Mouse (Mus musculus) kidney, postnatal 0 days (tissue): ENCODE results near the gene Cap2. TPM values are rescaled to one million over a fixed set of nuclear protein-coding genes. Genes with fewer than 3 reads are reported as not detected.
A peak's percentile ranks its signal among the peaks of the same experiment; 100 is the strongest.

Source experiments
- ATAC-seq: fragments of 200-750 bp; cut with Nextera tagmentation; replicated peaks from 2 replicates; pipeline ENCODE4 v1.8.0; 2017; ENCODE audit warnings: low read depth, moderate number of reproducible peaks, moderate TSS enrichment, moderate library complexity; ENCODE audit not compliant: low FRiP score
- DNase-seq: peaks from one replicate; pipeline ENCODE4 v3.0.0-alpha.2; 2016; ENCODE audit warnings: low spot score
- H3K27ac ChIP-seq: fragments of 300-500 bp; sonication (generic); 2 replicates; pipeline ENCODE4 v1.5.1; 2014; ENCODE audit warnings: mild to moderate bottlenecking
- H3K27me3 ChIP-seq: fragments of 300-500 bp; sonication (generic); 2 replicates; pipeline ENCODE4 v1.6.1; 2014; ENCODE audit warnings: low read length, mixed read lengths; ENCODE audit not compliant: insufficient read depth
- H3K36me3 ChIP-seq: fragments of 300-500 bp; sonication (generic); 2 replicates; pipeline ENCODE4 v1.6.1; 2014; ENCODE audit warnings: low read length, mixed read lengths; ENCODE audit not compliant: insufficient read depth
- H3K4me1 ChIP-seq: fragments of 300-500 bp; sonication (generic); replicated peaks from 2 replicates; pipeline ENCODE4 v1.6.1; 2014; ENCODE audit warnings: antibody characterized with exemption, low read length, mixed read lengths; ENCODE audit not compliant: insufficient read depth
- H3K4me2 ChIP-seq: fragments of 300-500 bp; sonication (generic); 2 replicates; pipeline ENCODE4 v1.6.1; 2014; ENCODE audit warnings: mild to moderate bottlenecking, low read length, moderate library complexity, mixed read lengths
- H3K4me3 ChIP-seq: fragments of 300-500 bp; sonication (generic); replicated peaks from 2 replicates; pipeline ENCODE4 v1.5.1; 2014; ENCODE audit warnings: low read depth, low read length
- H3K9ac ChIP-seq: fragments of 300-500 bp; sonication (generic); 2 replicates; pipeline ENCODE4 v1.6.1; 2014; ENCODE audit warnings: low read depth, low read length
- H3K9me3 ChIP-seq: fragments of 300-500 bp; sonication (generic); replicated peaks from 2 replicates; pipeline ENCODE4 v1.6.1; 2016; ENCODE audit warnings: low read length, inconsistent platforms, mixed read lengths
- CTCF ChIP-seq: IDR thresholded peaks from 2 replicates; pipeline ENCODE4 v1.5.1; 2016; ENCODE audit warnings: antibody characterized with exemption, low read depth, mild to moderate bottlenecking, moderate library complexity
- whole genome bisulfite sequencing: fragments of 180-500 bp; shearing (Covaris S2); extraction: QIAGEN DNeasy Blood & Tissue Kit; methylation state at CpG from one replicate; pipeline ENCODE4 v1.1.7; 2014; 5-methylcytosine and 5-hydroxymethylcytosine counted together
- polyA plus RNA-seq: library from polyadenylated mRNA; unstranded; fragments of >200 nt; fragmentation: Nextera tagmentation; extraction: Ambion mirVana; gene quantifications from 2 replicates; pipeline ENCODE4 v1.2.1, GENCODE M21; 2015

Gene Cap2
- polyA plus RNA-seq, 1 experiment from 2014 or later = 3.6 TPM

DNA sequence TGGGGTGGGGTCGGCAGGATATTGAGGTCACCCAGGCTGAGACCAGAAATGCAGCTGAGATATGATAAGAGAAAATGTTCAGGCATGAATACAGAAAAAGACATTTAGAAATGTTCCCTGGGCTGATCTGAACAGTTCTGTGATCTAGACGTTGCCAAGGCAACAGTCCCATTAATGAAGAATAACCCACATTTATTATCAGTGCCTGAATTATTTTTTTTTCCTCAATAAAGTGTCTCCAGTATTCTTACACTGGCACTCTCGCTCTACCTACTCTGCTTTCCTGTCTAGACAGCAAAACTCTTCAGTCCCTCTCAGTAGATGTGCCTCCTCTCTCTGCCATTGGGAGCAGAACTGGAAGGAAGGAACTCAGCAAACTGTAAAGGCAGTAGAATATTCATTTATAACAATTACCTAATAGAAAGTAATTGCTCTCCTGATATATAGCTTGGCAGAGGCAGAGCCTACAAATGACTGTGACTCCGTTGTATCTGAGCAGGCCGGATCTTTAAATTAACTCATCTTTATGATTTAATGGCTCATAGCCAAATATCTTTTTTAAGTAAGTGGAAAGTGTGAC, 47.0 kb downstream of the Cap2 start:
- Histone ChIP-seq H3K9ac (no peak overlapping the region), H3K4me1 (0 out of 2 replicates have a peak, but pooled peaks cover 7% of the 10 kb centered on the region), H3K27me3 (no peaks in the 10 kb centered on the region), H3K36me3 (no peaks in the 10 kb centered on the region), H3K9me3 (no peaks in the 10 kb centered on the region), H3K27ac (no peak overlapping the region), H3K4me3 (no peak overlapping the region), H3K4me2 (no peak overlapping the region)
- DNase-seq (no peak), ATAC-seq (no peak)
- 66% methylated on average over 5 of the region's 5 CpGs for WGBS
- no peak for TF ChIP-seq CTCF

DNA sequence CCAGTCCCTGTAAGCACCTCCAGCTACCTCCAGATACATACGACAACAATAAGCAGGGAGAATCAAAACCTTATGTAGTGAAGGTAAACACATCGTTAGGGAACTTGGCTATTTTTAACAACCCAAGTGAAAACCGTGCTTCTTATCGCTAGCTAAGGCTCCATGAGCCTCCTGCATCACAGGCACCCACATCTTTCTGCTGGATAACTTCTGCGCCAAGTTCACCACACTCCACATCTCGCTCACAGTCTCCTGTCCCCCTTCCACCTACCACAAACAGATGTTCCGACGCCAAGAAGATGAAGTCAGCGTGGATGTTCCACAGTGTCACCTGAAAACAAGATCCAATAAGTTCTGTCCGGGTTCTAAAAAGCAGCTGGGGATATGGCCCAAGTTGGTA, 49.0 kb downstream of the Cap2 start:
- H3K9me3 ChIP-seq = no peaks in the 10 kb centered on the region
- TF ChIP-seq CTCF = no peak
- H3K36me3 ChIP-seq = no peaks in the 10 kb centered on the region
- 92% methylated on average over 10 of the region's 10 CpGs for WGBS
- DNase-seq (no peak), ATAC-seq (no peak)
- no peaks in the 10 kb centered on the region for H3K27me3 ChIP-seq
- H3K4me2 ChIP-seq = no peak overlapping the region
- no peak overlapping the region for H3K4me3 ChIP-seq
- 0 out of 2 replicates have a peak, but pooled peaks cover 7% of the 10 kb centered on the region for H3K4me1 ChIP-seq
- no peak overlapping the region for H3K27ac ChIP-seq
- no peak overlapping the region for H3K9ac ChIP-seq

DNA sequence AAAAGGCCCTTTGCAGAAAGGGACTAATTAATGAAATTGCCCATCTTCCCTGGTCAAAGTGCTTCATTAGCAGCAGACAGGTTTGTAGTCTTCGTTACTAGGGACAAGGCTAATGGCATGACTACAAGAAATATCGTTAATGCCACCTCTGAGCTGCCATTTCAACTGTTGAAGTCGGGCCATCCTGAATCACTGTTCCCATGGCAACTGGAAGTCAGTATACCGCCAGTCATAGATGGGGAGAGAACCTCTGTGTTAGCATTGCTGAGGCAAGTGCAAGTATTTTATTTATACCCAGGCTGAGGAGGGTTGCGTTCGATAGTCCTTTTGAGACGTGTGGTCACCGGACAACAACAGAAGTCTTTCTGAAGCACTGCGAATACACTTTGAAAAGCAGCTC, 53.1 kb downstream of the Cap2 start:
- Histone ChIP-seq H3K4me2 (no peak overlapping the region), H3K4me3 (no peak overlapping the region), H3K9me3 (no peaks in the 10 kb centered on the region), H3K27me3 (no peaks in the 10 kb centered on the region), H3K36me3 (no peaks in the 10 kb centered on the region), H3K4me1 (no peaks in the 10 kb centered on the region), H3K9ac (no peak overlapping the region), H3K27ac (no peak overlapping the region)
- DNase-seq (no peak), ATAC-seq (no peak)
- no peak for TF ChIP-seq CTCF
- 84% methylated on average over 9 of the region's 9 CpGs for whole genome bisulfite sequencing

DNA sequence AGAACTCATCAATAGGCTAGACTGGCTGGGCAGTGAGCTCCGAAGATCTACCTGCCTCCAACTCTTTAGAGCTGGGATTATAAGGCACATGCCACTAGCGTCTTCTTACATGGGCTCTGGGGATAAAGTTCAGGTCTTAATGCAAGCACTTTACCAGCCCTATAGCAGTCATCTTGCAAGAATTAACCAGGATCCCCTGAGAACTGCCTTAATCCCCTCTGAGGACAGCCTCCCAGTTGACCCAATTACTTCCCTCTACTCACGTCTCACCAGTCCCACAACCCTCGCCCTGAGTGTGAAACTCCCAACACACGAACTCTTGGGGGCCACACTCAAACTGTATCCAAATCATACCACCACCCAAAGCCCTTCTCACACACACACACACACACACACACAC, 64.3 kb downstream of the Cap2 start:
- no peak for DNase-seq
- no peak overlapping the region for H3K9ac ChIP-seq
- TF ChIP-seq CTCF = no peak
- H3K9me3 ChIP-seq = no peaks in the 10 kb centered on the region
- H3K36me3 ChIP-seq = no peaks in the 10 kb centered on the region
- no peak overlapping the region for H3K4me3 ChIP-seq
- H3K27ac ChIP-seq = no peak overlapping the region
- H3K4me2 ChIP-seq = no peak overlapping the region
- H3K27me3 ChIP-seq = no peaks in the 10 kb centered on the region
- ATAC-seq = no peak
- WGBS = 86% methylated on average over 5 of the region's 5 CpGs
- H3K4me1 ChIP-seq = no peaks in the 10 kb centered on the region

DNA sequence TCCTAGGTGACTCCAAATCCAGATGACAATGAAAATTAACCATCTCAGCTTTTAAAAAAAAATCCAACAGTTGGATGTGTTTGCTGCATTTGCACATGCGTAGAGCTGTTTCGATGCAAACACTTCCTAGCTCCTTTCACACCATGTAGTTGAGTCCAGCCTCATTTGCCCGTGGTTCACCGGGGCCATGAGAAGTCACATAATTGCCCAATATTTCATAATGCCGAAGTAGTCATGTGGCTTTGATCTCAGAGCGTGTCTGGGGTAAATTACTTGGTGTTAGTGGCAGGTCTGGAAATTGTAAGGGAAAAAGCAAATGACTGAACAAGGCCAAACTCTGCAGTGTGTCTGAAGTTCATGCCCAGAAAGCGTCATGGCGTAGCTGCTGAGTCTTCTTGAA, 67.8 kb downstream of the Cap2 start:
- no peak overlapping the region for H3K4me2 ChIP-seq
- no peak for ATAC-seq
- H3K9me3 ChIP-seq = no peaks in the 10 kb centered on the region
- no peak overlapping the region for H3K4me3 ChIP-seq
- H3K9ac ChIP-seq = no peak overlapping the region
- no peaks in the 10 kb centered on the region for H3K4me1 ChIP-seq
- no peaks in the 10 kb centered on the region for H3K27me3 ChIP-seq
- no peak overlapping the region for H3K27ac ChIP-seq
- no peak for DNase-seq
- H3K36me3 ChIP-seq = no peaks in the 10 kb centered on the region
- TF ChIP-seq CTCF = no peak
- 77% methylated on average over 8 of the region's 8 CpGs for WGBS

DNA sequence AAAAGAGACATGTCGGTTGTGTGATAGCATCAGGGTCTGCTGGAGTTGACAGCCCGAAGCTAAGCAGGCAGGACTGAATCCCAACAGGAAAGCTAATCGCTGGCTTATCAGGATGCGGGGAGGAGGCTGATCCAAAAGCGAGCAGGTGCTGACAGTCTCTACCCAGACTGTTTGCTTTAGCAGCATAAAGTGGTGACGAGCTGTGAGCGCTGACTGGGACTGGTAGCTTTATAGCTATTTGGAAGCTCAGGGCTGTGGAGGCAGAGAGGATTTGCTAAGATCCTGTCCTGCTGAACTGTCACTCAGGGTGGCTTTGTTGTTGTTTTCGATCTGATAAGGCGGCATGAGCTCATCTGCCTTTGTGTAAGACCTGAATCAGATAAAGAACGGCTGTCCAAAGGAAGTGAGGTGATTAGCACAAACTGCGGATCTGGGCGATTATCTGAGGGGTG, 69.5 kb downstream of the Cap2 start:
- no peak for DNase-seq
- Histone ChIP-seq H3K4me2 (peak overlapping the region; percentile 31), H3K4me3 (no peak overlapping the region), H3K27me3 (no peaks in the 10 kb centered on the region), H3K36me3 (no peaks in the 10 kb centered on the region), H3K4me1 (no peaks in the 10 kb centered on the region), H3K9me3 (no peaks in the 10 kb centered on the region), H3K9ac (no peak overlapping the region), H3K27ac (no peak overlapping the region)
- ATAC-seq = no peak
- no peak for TF ChIP-seq CTCF
- 18% methylated on average over 12 of the region's 12 CpGs for WGBS
